Mouse (Mus musculus) embryonic facial prominence, embryonic 15.5 days (tissue): ENCODE measurements around the gene Slc4a5. TPM values are rescaled to one million over a fixed set of nuclear protein-coding genes. Genes with fewer than 3 reads are reported as not detected.

Source experiments
- ATAC-seq: fragments of 200-750 bp; cut with Nextera tagmentation; 2 replicates; pipeline ENCODE4 v1.8.0; 2017; ENCODE audit warnings: low read depth, moderate TSS enrichment; ENCODE audit not compliant: insufficient number of reproducible peaks, low FRiP score, low TSS enrichment
- H3K27ac ChIP-seq: fragments of 300-500 bp; sonication (generic); replicated peaks from 2 replicates; pipeline ENCODE4 v1.5.1; 2015; ENCODE audit warnings: mild to moderate bottlenecking, inconsistent platforms
- H3K27me3 ChIP-seq: fragments of 300-500 bp; sonication (generic); 2 replicates; pipeline ENCODE4 v1.6.1; 2015; ENCODE audit warnings: inconsistent platforms
- H3K36me3 ChIP-seq: fragments of 300-500 bp; sonication (generic); 2 replicates; pipeline ENCODE4 v1.6.1; 2015; ENCODE audit warnings: mild to moderate bottlenecking, inconsistent platforms
- H3K4me1 ChIP-seq: fragments of 300-500 bp; sonication (generic); 2 replicates; pipeline ENCODE4 v1.6.1; 2015; ENCODE audit warnings: inconsistent platforms
- H3K4me2 ChIP-seq: fragments of 300-500 bp; sonication (generic); replicated peaks from 2 replicates; pipeline ENCODE4 v1.6.1; 2015; ENCODE audit warnings: mild to moderate bottlenecking, inconsistent platforms
- H3K4me3 ChIP-seq: fragments of 300-500 bp; sonication (generic); replicated peaks from 2 replicates; pipeline ENCODE4 v1.5.1; 2015; ENCODE audit warnings: mild to moderate bottlenecking, inconsistent platforms
- H3K9ac ChIP-seq: fragments of 300-500 bp; sonication (generic); 2 replicates; pipeline ENCODE4 v1.6.1; 2015; ENCODE audit warnings: inconsistent platforms
- H3K9me3 ChIP-seq: fragments of 300-500 bp; sonication (generic); replicated peaks from 2 replicates; pipeline ENCODE4 v1.6.1; 2016; ENCODE audit warnings: inconsistent platforms
- WGBS: fragments of 180-500 bp; shearing (Covaris S2); methylation state at CpG from one replicate; pipeline ENCODE4 v1.1.7; 2015; 5-methylcytosine and 5-hydroxymethylcytosine counted together
- polyA plus RNA-seq: library from polyadenylated mRNA; unstranded; fragments of >200 nt; fragmentation: Nextera tagmentation; extraction: Ambion mirVana; gene quantifications from 2 replicates; pipeline ENCODE4 v1.2.1, GENCODE M21; 2015

The Slc4a5 gene
- polyA plus RNA-seq, 1 experiment from 2014 or later, result 0.48 TPM

DNA sequence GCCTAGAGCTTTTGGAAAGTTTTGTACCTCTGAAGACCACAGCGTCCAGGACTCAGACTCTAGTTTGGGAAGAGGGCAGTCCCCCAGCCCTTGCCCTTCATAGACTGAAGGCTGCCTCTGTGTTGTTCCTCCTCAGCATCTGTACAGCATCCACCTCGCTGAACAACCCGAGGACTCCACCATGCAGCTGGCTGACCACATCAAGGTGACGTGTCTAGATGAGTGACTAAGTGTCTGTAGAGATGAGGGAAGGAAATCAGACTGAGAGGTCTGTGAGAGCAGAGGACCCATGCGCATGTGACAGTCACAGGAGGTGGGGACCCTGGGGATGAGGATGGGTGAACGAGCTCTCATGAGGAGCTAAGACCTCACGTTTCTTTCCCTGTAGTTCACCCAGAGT is 26.1 kb upstream of the Slc4a5 start:
- Histone ChIP-seq H3K36me3 (peaks cover 98% of the 10 kb centered on the region), H3K4me2 (no peak overlapping the region), H3K27ac (no peak overlapping the region), H3K9ac (no peak overlapping the region), H3K4me3 (no peak overlapping the region), H3K4me1 (0 out of 2 replicates have a peak, but pooled peaks cover 1% of the 10 kb centered on the region), H3K27me3 (no peaks in the 10 kb centered on the region), H3K9me3 (no peaks in the 10 kb centered on the region)
- ATAC-seq, result no peak
- whole genome bisulfite sequencing, result 90% methylated on average over 7 of the region's 7 CpGs

- WGBS, result 47% methylated on average over 15 of the region's 15 CpGs
- no peak for ATAC-seq
- H3K9ac ChIP-seq, result no peak overlapping the region
These were observed 22.2 kb upstream of the Slc4a5 start for GRCm38 (mm10) chr6:83197345-83198004.

DNA sequence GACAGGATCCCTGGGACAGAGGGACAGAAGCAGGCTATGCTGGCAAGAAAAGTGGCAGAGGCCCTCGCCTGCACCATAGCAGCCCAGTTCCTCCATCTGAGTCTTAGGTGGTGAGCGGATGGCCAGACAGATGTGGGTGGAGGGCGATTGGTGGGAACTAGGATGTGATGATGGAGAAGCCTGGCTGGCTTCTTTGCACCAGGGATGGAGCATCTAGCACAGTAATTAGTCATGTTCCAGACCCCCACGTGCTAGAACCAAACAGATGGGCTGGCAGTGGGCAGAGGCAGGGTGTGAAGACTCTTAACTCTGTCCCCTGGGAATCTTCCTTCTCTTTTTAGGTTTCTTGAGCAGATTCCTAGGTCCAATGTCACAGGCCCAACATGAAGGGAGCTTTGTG is 16.3 kb upstream of the Slc4a5 start:
- WGBS, result 81% methylated on average over 4 of the region's 4 CpGs
- no peak for ATAC-seq

More at GRCm38 (mm10) chr6:83197345-83198004, 22.2 kb upstream of the Slc4a5 start:
- Histone ChIP-seq H3K4me1 (no peaks in the 10 kb centered on the region), H3K4me2 (no peak overlapping the region), H3K36me3 (peaks cover 84% of the 10 kb centered on the region), H3K9me3 (no peaks in the 10 kb centered on the region), H3K27ac (peak overlapping the region; percentile 28; the same call in 1 of the 2 replicates), H3K4me3 (no peak overlapping the region), H3K27me3 (no peaks in the 10 kb centered on the region)

DNA sequence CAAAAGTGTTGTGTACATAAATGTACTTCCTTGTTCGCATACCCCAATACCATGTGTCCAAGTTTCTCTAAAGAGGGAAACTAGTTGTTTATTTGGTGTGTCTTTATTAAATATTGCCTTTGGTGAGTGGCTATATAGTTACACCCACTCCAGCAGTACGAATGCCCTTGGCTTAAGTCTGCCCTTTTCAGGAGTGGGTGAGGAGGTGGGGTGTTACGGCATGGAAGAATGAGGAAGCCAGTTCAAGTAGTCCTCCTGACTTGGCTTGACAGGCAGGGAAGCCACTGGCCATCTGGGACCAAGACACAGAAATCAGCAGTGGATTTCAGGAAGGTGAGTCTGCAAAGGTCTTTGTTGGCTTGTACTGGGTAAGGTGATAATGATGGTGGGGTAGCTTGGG is 13.8 kb upstream of the Slc4a5 start:
- Histone ChIP-seq H3K4me2 (no peak overlapping the region), H3K27me3 (no peaks in the 10 kb centered on the region), H3K27ac (no peak overlapping the region), H3K36me3 (peaks cover 3% of the 10 kb centered on the region), H3K9ac (no peak overlapping the region), H3K4me1 (peaks cover 5% of the 10 kb centered on the region; the same call in 1 of the 2 replicates), H3K4me3 (no peak overlapping the region), H3K9me3 (no peaks in the 10 kb centered on the region)
- ATAC-seq, result no peak
- WGBS, result 88% methylated on average over 3 of the region's 3 CpGs

More for the DNA sequence above, 16.3 kb upstream of the Slc4a5 start:
- no peak overlapping the region for H3K9ac ChIP-seq
- H3K36me3 ChIP-seq, result peaks cover 26% of the 10 kb centered on the region
- H3K4me2 ChIP-seq, result no peak overlapping the region
- no peaks in the 10 kb centered on the region for H3K9me3 ChIP-seq
- H3K4me1 ChIP-seq, result no peaks in the 10 kb centered on the region
- no peaks in the 10 kb centered on the region for H3K27me3 ChIP-seq
- H3K27ac ChIP-seq, result no peak overlapping the region
- H3K4me3 ChIP-seq, result no peak overlapping the region

- no peaks in the 10 kb centered on the region for H3K27me3 ChIP-seq
- H3K36me3 ChIP-seq, result no peaks in the 10 kb centered on the region; the same call in 1 of the 2 replicates
- H3K27ac ChIP-seq, result no peak overlapping the region
- H3K4me2 ChIP-seq, result no peak overlapping the region
- no peak overlapping the region for H3K4me3 ChIP-seq
- H3K4me1 ChIP-seq, result peaks cover 7% of the 10 kb centered on the region; the same call in 1 of the 2 replicates
- no peaks in the 10 kb centered on the region for H3K9me3 ChIP-seq
- 71% methylated on average over 11 of the region's 11 CpGs for WGBS
- ATAC-seq, result no peak
- H3K9ac ChIP-seq, result no peak overlapping the region
These were observed 13.3 kb upstream of the Slc4a5 start for GRCm38 (mm10) chr6:83206321-83206720.

DNA sequence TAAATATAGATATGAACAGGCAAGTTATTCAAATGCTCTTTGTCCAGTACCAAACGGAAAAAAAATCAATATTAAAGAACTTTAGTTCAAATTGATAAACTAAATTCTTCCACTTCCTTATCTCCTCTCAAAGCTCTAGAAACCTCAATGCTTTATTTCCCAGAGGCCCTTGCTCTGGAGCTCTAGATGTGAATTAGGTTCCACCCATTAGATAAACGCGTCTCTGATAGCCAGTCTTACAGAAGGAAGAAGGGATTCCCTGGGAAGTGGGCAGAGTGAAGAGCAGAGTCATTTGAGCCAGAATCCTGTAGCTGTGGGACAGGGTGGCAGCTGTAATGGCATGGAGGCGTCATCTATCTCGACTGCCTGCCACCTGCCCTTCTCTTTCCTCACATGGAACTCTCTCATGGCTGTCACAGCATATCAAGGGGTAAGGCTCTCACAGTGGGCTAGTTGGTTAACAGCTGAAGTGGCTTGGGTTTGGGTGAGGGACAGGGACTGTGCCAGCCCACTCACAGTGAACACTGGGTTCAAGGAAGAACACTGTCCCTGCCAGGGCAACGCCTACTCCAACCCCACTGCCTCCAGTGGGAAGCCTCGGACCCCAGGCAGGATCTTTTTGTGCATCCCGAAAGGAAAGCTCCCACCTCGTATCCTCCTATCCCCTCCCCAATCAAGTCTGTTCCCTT is 12.1 kb upstream of the Slc4a5 start:
- Histone ChIP-seq H3K4me3 (no peak overlapping the region), H3K4me2 (no peak overlapping the region), H3K27me3 (no peaks in the 10 kb centered on the region), H3K9me3 (no peaks in the 10 kb centered on the region), H3K36me3 (no peaks in the 10 kb centered on the region; the same call in 1 of the 2 replicates), H3K27ac (no peak overlapping the region), H3K9ac (no peak overlapping the region), H3K4me1 (peaks cover 11% of the 10 kb centered on the region; the same call in 1 of the 2 replicates)
- WGBS, result 71% methylated on average over 9 of the region's 9 CpGs
- ATAC-seq, result no peak

- ATAC-seq, result no peak
- Histone ChIP-seq H3K9ac (no peak overlapping the region), H3K27me3 (no peaks in the 10 kb centered on the region), H3K27ac (no peak overlapping the region), H3K4me3 (no peak overlapping the region), H3K9me3 (no peaks in the 10 kb centered on the region), H3K4me1 (peaks cover 11% of the 10 kb centered on the region; the same call in 1 of the 2 replicates), H3K36me3 (no peaks in the 10 kb centered on the region), H3K4me2 (no peak overlapping the region)
- WGBS, result 77% methylated on average over 2 of the region's 2 CpGs
These were observed 11.6 kb upstream of the Slc4a5 start for GRCm38 (mm10) chr6:83208050-83208400.

DNA sequence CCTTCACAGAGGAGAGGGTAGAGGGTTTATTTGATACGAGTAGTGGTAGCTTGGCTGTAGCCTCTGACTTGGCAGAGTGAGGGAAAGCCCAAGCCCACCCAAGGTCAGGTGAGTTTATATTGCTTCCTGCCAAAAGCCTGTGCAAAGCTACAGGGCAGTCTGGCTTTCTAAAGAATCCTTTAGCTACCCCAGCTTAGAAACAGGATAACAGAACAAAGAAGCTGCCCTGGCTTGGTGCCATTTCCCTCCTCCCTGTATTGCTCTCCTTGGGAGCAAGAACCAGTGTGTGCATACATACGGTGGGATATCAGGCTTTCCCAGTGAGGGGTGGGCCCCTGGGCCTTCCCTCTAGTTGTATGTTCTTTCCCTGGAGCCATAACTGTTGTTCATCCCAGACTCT is 9.1 kb upstream of the Slc4a5 start:
- Histone ChIP-seq H3K9me3 (no peaks in the 10 kb centered on the region), H3K4me2 (no peak overlapping the region), H3K36me3 (no peaks in the 10 kb centered on the region), H3K4me1 (peaks cover 11% of the 10 kb centered on the region; the same call in 1 of the 2 replicates), H3K27ac (no peak overlapping the region), H3K9ac (no peak overlapping the region), H3K27me3 (no peaks in the 10 kb centered on the region), H3K4me3 (no peak overlapping the region)
- 21% methylated on average over 2 of the region's 2 CpGs for WGBS
- ATAC-seq, result no peak

DNA sequence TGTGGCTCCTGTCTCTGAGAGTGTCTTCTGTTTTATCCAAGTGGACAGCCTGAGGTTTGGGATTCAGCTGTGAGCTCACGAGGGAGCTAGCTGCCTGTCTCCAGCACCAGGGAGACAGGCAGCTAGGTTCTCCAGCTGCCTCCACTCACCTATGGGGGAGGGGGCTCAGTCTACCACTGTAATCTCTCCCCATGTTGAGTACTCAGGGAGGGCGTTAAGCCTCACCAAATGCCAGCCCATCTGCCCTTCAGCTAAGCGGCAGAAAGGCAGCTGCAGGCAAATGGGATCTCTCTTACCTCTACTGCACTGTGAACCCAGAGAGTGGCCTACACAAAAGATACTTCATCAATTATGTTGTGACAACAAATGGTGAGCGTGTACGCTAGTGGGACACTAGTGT is 8.1 kb upstream of the Slc4a5 start:
- Histone ChIP-seq H3K27ac (no peak overlapping the region), H3K27me3 (no peaks in the 10 kb centered on the region), H3K9ac (no peak overlapping the region), H3K4me3 (no peak overlapping the region), H3K36me3 (no peaks in the 10 kb centered on the region), H3K4me1 (peaks cover 11% of the 10 kb centered on the region; the same call in 1 of the 2 replicates), H3K4me2 (no peak overlapping the region), H3K9me3 (no peaks in the 10 kb centered on the region)
- no peak for ATAC-seq
- 30% methylated on average over 5 of the region's 5 CpGs for WGBS

DNA sequence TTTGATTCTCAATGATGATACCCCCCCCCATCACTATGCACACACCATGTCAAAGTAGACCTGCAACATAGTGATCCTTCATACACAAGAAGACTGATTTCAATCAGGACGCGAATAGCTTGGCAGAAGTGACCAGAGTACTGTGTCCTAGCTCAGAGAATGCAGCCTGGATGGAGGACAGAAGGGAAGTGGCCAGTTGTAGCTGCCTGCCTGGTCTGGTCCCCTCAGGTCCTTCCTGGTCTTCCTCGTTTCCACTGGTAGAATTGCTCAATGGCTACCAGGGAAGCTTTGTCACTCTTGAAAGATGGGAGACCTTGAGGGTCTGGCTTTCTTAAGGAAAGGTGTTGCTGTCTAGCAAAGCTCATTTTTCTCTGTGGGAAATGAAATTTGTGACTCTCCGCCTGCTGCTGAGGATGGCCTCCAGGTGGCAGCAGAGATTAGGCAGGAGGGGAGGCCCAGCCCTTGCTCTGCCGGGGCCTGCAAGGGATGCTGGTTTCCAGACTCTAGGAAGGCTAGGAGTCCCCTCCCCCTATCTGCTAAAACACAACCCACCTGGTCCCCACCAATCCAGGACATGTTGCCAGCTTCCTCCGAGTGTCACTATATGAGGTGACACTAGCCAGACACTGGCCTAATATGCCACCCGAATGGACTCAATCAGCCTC is 4.5 kb upstream of the Slc4a5 start:
- WGBS, result 12% methylated on average over 7 of the region's 7 CpGs
- Histone ChIP-seq H3K27ac (no peak overlapping the region), H3K9ac (no peak overlapping the region), H3K4me3 (no peak overlapping the region), H3K36me3 (no peaks in the 10 kb centered on the region), H3K9me3 (no peaks in the 10 kb centered on the region), H3K4me1 (peaks cover 11% of the 10 kb centered on the region; the same call in 1 of the 2 replicates), H3K4me2 (no peak overlapping the region), H3K27me3 (no peaks in the 10 kb centered on the region)
- peak; percentile 63; the same call in 1 of the 2 replicates for ATAC-seq

DNA sequence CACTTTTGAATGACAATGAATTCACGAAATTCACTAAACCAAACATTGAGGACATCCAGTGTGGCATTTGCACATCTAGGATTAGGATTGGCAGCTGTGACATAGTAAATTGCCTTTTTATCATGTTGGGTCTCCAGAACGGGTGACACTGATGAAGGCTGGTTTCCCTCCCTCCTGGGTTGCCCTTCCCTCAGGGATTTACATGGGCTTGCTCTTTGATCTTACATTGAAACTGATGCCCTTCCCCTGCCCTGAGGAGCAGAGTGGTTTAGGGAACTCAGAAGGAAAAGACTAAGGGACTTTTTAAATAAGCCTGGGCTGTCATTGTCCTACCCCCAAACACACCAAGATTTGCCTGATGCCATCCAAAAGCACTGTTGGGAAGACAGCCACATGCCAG is 11.9 kb downstream of the Slc4a5 start:
- Histone ChIP-seq H3K4me3 (no peak overlapping the region), H3K4me2 (no peak overlapping the region), H3K9me3 (no peaks in the 10 kb centered on the region), H3K27me3 (peaks cover 4% of the 10 kb centered on the region), H3K9ac (no peak overlapping the region), H3K27ac (no peak overlapping the region), H3K4me1 (peaks cover 9% of the 10 kb centered on the region), H3K36me3 (no peaks in the 10 kb centered on the region)
- 43% methylated on average over 2 of the region's 2 CpGs for WGBS
- ATAC-seq, result no peak
